Mouse (Mus musculus): ENCODE measurements around the gene 2610528A11Rik. TPM values are rescaled to one million over a fixed set of nuclear protein-coding genes. Genes with fewer than 3 reads are reported as not detected.

The 2610528A11Rik gene
- total RNA-seq, 1 experiment from 2014 or later, result 2.8 TPM

DNA sequence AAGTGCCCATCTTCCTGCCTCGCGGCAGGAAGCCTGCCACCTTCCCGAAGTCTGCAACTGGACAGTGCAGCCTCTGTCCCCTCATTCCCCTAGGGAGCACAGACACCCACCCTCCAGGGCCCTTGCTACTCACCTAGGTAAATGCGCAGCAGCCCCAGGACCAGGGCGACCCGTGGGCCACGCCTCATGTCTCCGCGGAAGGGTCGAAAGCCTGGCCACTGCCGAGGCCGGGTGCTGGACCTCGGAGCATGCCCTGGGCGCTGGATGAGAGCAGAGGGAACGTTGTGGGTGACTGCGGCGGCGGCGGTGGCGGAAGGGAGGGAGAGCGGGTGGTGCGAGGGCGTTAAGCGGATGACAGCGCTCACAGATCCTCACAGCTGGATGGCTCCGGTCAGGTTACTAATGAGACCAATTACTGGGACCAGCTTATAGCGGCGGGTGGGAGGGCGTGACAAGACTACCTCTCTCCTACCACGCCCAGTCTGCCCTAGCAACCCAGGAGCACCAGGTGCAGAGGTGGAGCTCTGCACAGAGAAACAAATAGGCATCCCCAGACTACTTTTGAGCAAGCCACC is 15.8 kb downstream of the 2610528A11Rik start, which contains the start of gene Cdhr1:
Gene Cdhr1 (minus strand): TSS at position 392 of the 575 bp plus-strand sequence.
- ATAC-seq (replicated peaks; ENCODE audit: low read depth, poor library complexity, severe bottlenecking), result peak; percentile 42; the same call in 1 of the 2 replicates

DNA sequence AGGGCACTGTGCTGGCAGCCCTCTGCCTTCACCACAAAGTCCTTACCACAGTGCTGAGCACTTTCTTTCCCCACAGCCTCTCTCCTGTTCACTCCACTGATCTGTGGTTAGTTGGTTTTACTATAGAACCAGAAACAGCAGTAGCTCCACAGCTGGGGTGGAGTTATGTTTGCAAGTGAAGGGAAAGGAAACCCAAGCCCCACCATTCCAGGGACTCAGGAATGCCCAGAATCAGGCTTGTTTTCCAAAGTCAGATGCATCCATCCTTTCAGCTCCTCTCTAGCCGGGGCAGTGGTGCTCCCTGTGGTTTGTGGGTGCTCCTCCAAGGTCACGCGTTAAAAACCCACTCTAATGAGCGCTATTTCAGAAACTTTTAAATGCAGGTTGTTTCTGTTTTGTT is 18.3 kb downstream of the 2610528A11Rik start:
- no peak for ATAC-seq (replicated peaks; ENCODE audit: low read depth, poor library complexity, severe bottlenecking)

DNA sequence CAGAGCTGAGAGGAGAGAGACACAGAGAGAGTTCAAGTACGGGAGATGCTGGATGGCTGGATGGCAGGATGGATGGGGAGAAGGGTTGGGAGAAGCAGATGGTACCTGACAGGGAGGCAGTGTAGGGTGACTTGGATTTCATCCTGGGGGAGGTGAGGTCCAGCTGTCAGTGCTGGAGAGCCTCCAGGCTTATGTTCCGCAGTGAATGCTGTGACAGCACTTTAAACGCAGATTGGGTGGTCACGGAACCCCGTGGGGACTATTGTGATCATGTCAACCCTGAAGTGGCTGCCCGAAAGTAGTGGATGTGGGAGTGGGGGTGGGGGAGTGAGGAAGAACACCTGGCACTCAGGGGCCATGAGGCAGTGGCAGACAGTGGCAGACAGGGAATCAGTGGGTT is 19.4 kb downstream of the 2610528A11Rik start:
- ATAC-seq (replicated peaks; ENCODE audit: low read depth, poor library complexity, severe bottlenecking), result no peak

DNA sequence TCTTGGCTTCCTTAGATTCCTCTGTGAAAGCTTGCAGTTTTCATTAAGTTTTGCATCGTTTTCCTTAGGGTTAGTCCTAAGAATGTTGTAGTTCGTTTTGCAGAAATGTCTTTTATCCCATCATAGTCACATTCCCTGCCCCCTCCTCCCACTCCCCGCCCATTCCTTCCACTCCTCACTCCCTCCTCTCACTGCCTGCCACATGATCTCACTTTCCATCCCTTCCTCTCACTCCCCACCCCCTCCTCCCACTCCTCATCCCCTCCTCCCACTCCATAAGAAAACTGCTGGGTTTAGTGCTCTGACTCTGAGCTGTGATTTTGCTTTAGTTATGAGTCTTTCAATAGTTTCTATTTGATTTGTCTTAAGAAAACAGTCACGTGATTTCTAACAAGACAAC is 30.1 kb downstream of the 2610528A11Rik start:
- no peak for ATAC-seq (replicated peaks; ENCODE audit: low read depth, poor library complexity, severe bottlenecking)

DNA sequence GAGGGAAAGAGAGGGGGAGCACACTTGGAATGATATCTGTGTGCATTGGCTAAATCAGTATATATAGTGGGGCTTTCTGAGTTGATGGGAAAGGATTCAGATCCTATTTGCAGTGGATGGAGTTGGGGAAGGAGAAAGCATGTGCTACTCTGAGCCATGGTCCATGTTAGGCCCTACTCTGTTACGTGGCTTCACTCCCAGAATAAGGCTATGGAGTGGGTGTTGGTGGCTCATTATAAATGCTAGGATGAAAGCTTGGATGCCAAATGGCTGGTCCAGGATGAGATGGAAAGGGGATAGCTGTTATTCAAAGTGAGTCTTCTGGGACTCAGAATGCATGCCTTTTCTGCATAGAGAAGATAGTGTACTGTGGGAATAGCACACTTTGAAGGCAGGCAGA is 33.1 kb downstream of the 2610528A11Rik start:
- no peak for ATAC-seq (replicated peaks; ENCODE audit: low read depth, poor library complexity, severe bottlenecking)

DNA sequence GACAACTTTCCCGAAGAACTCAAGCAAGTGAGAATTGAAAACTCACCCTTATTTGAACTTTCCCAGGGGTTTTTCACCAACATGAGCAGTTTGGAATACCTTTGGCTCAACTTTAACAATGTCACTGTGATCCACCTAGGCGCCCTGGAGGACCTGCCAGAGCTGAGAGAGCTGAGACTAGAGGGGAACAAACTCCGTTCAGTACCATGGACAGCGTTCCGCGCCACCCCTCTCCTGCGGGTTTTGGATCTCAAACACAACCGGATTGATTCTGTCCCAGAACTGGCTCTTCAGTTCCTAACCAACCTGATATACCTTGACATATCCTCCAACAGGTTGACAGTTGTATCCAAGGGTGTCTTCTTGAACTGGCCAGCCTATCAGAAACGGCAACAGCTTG is 45.3 kb downstream of the 2610528A11Rik start:
- peak; percentile 83 for ATAC-seq (replicated peaks; ENCODE audit: low read depth, poor library complexity, severe bottlenecking)

DNA sequence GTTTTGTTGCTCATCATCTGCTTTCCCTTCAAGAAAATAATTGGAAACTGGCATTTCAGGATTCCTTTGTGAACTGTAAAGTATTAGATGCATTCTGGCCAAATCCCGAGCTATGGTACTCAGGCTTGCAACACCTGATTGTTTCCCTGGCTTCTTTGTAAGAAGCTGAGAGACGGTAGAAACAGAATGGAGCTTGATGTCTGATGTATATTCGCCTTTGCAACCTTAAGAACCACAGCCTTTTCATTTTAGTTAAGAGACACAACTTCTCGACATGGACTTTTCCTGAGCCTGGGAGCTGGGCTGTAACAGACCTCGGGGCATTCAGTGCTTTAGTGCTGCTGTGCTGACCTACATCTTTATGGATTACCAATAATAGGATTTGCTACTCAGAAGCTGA is 46.2 kb downstream of the 2610528A11Rik start, which contains the start of gene Lrit2:
Gene Lrit2 (plus strand): TSS at position 301 of the 400 bp plus-strand sequence.
- no peak for ATAC-seq (replicated peaks; ENCODE audit: low read depth, poor library complexity, severe bottlenecking)

DNA sequence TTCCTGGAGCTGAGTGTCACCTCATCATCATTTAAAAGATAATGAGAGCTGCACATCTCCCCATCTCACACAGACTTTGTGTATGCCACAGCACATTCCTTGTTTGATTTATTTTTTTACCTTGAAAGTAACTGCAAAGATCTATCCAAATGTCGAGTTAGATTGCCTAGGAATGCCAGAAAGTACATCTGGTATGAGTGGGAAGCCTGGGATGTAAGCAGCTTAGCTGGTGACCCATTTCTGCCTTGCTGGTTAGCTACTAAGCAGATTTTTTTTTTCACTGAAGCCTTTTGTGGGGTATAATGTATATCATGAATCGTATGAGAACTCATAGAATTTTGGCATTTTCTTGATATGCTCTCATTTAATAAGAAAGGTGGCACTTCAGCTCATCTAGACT is 47.2 kb downstream of the 2610528A11Rik start:
- no peak for ATAC-seq (replicated peaks; ENCODE audit: low read depth, poor library complexity, severe bottlenecking)

DNA sequence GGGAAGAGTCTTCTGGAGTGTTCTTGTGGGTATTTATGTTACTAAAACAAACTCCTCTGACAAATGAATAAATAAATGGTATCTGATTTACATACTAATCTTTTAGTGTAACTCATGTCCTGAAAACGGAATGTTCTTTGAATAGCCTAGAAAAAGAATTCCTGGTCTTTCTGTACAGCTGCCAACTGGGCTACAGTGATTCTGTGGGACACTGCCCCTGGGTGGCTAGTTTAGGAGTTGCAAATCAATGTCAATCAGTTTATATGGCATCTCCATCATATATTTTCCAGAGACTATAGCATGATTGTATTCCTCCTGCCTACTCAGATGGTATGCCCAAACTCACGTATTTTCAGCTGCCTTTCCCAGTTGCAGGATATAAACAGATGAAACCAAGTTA is 49.0 kb downstream of the 2610528A11Rik start:
- ATAC-seq (replicated peaks; ENCODE audit: low read depth, poor library complexity, severe bottlenecking), result no peak

Other genes with a start within 250 kb of the 2610528A11Rik start
- 11.9 and 13.7 TPM in 2 replicates for gene Ccser2, start 145.2 kb downstream of the 2610528A11Rik start, total RNA-seq (2017)
- not detected in 2 replicates for gene Rgr, start 65.1 kb downstream of the 2610528A11Rik start, total RNA-seq (2017)
- not detected in 2 replicates for gene Lrit1, start 59.2 kb downstream of the 2610528A11Rik start, total RNA-seq (2017)
- gene Lrit2, start 46.1 kb downstream of the 2610528A11Rik start, total RNA-seq (2017), result not detected in 2 replicates
- not detected in 2 replicates for gene Cdhr1, start 15.7 kb downstream of the 2610528A11Rik start, total RNA-seq (2017)
- gene Ghitm, start 21.2 kb upstream of the 2610528A11Rik start, total RNA-seq (2017), result 111 and 123 TPM in 2 replicates

All from common myeloid progenitor, adult 5-6 weeks (primary cell).